Mouse (Mus musculus) A20 (cell line): Measurements from ENCODE around the gene Mei1.

ENCODE experiments used
- DNase-seq: peaks from one replicate; pipeline ENCODE4 v3.0.0-alpha.2; 2011; ENCODE audit warnings: low read depth, low spot score

Mei1 gene

GRCm38 (mm10) chr15:82069898-82070297, at the start of gene Mei1:
Gene Mei1, plus strand, starts transcription at chr15:82069996.
- DNase-seq: no peak

- no peak for DNase-seq
These were observed 47.2 kb upstream of the Mei1 start for GRCm38 (mm10) chr15:82022535-82023088.

- no peak for DNase-seq
These were observed 45.7 kb upstream of the Mei1 start for GRCm38 (mm10) chr15:82023965-82024635.

GRCm38 (mm10) chr15:82027276-82027675, 42.5 kb upstream of the Mei1 start:
- DNase-seq: no peak

GRCm38 (mm10) chr15:82027726-82028125, 42.1 kb upstream of the Mei1 start:
- DNase-seq: peak; percentile 79

- DNase-seq: no peak
These were observed 37.4 kb upstream of the Mei1 start for GRCm38 (mm10) chr15:82032386-82032785.

- DNase-seq: no peak
These were observed 36.0 kb upstream of the Mei1 start, which contains the start of gene Desi1 for GRCm38 (mm10) chr15:82033762-82034161. Gene Desi1, minus strand, starts transcription at chr15:82033862.

GRCm38 (mm10) chr15:82035904-82036689, 33.7 kb upstream of the Mei1 start:
- no peak for DNase-seq

- DNase-seq: peak; percentile 72
These were observed 29.1 kb upstream of the Mei1 start for GRCm38 (mm10) chr15:82040650-82041049.

- DNase-seq: peak; percentile 58
These were observed 25.5 kb upstream of the Mei1 start for GRCm38 (mm10) chr15:82044166-82044784.

- DNase-seq: peak; percentile 56
These were observed 23.4 kb upstream of the Mei1 start for GRCm38 (mm10) chr15:82046246-82046891.

GRCm38 (mm10) chr15:82047080-82047883, 22.5 kb upstream of the Mei1 start, which contains the start of gene Snu13:
Gene Snu13, minus strand, starts transcription at chr15:82047598.
- DNase-seq: peak; percentile 91

GRCm38 (mm10) chr15:82052544-82052943, 17.3 kb upstream of the Mei1 start:
- no peak for DNase-seq

GRCm38 (mm10) chr15:82058719-82059201, 11.0 kb upstream of the Mei1 start, which contains the start of gene 4930407I10Rik:
Gene 4930407I10Rik, plus strand, starts transcription at chr15:82059151.
- no peak for DNase-seq

GRCm38 (mm10) chr15:82063909-82064308, 5.9 kb upstream of the Mei1 start:
- no peak for DNase-seq

- peak; percentile 66 for DNase-seq
These were observed 4.3 kb upstream of the Mei1 start for GRCm38 (mm10) chr15:82065511-82065910.

- no peak for DNase-seq
These were observed 2.1 kb downstream of the Mei1 start for GRCm38 (mm10) chr15:82071816-82072469.

- DNase-seq: no peak
These were observed 3.7 kb downstream of the Mei1 start for GRCm38 (mm10) chr15:82073490-82073889.

- DNase-seq: no peak
These were observed 10.1 kb downstream of the Mei1 start for GRCm38 (mm10) chr15:82079883-82080282.

- peak; percentile 41 for DNase-seq
These were observed 11.4 kb downstream of the Mei1 start for GRCm38 (mm10) chr15:82081161-82081560.
